Mouse (Mus musculus) heart, postnatal 0 days (tissue): Measurements from ENCODE around the gene Bbs1. TPM values are rescaled to one million over a fixed set of nuclear protein-coding genes. Genes with fewer than 3 reads are reported as not detected.

Experiments
- ATAC-seq: fragments of 200-750 bp; cut with Nextera tagmentation; 2 replicates; pipeline ENCODE4 v1.8.0; 2017; ENCODE audit warnings: low read depth, moderate number of reproducible peaks, moderate library complexity; ENCODE audit not compliant: insufficient read depth
- DNase-seq: peaks from one replicate; pipeline ENCODE4 v3.0.0-alpha.2; 2016; ENCODE audit warnings: low spot score
- H3K27ac ChIP-seq: fragments of 300-500 bp; sonication (generic); 2 replicates; pipeline ENCODE4 v1.5.1; 2014; ENCODE audit warnings: low read depth, mild to moderate bottlenecking
- H3K27me3 ChIP-seq: fragments of 300-500 bp; sonication (generic); 2 replicates; pipeline ENCODE4 v1.6.1; 2014; ENCODE audit warnings: low read length, mixed read lengths; ENCODE audit not compliant: control insufficient read depth, insufficient read depth
- H3K36me3 ChIP-seq: fragments of 300-500 bp; sonication (generic); replicated peaks from 2 replicates; pipeline ENCODE4 v1.6.1; 2014; ENCODE audit warnings: low read length, mixed read lengths; ENCODE audit not compliant: control insufficient read depth, insufficient read depth
- H3K4me1 ChIP-seq: fragments of 300-500 bp; sonication (generic); 2 replicates; pipeline ENCODE4 v1.6.1; 2014; ENCODE audit warnings: antibody characterized with exemption; ENCODE audit not compliant: control insufficient read depth, insufficient read depth
- H3K4me2 ChIP-seq: fragments of 300-500 bp; sonication (generic); 2 replicates; pipeline ENCODE4 v1.6.1; 2014; ENCODE audit warnings: low read depth, mild to moderate bottlenecking, low read length, moderate library complexity
- H3K4me3 ChIP-seq: fragments of 300-500 bp; sonication (generic); 2 replicates; pipeline ENCODE4 v1.5.1; 2014; ENCODE audit warnings: low read depth, low read length
- H3K9ac ChIP-seq: fragments of 300-500 bp; sonication (generic); replicated peaks from 2 replicates; pipeline ENCODE4 v1.6.1; 2014; ENCODE audit warnings: low read depth, low read length, mixed read lengths
- H3K9me3 ChIP-seq: fragments of 300-500 bp; sonication (generic); replicated peaks from 2 replicates; pipeline ENCODE4 v1.6.1; 2016; ENCODE audit warnings: low read length; ENCODE audit not compliant: control insufficient read depth
- CTCF ChIP-seq: IDR thresholded peaks from 2 replicates; pipeline ENCODE4 v1.5.1; 2016; ENCODE audit warnings: antibody characterized with exemption, control low read depth, low read depth
- EP300 ChIP-seq: IDR thresholded peaks from 2 replicates; pipeline ENCODE4 v1.6.1; 2016; ENCODE audit warnings: antibody characterized with exemption, low read depth
- WGBS: fragments of 180-500 bp; shearing (Covaris S2); extraction: QIAGEN DNeasy Blood & Tissue Kit; methylation state at CpG from one replicate; pipeline ENCODE4 v1.1.7; 2014; 5-methylcytosine and 5-hydroxymethylcytosine counted together
- polyA plus RNA-seq: library from polyadenylated mRNA; unstranded; fragments of >200 nt; fragmentation: Nextera tagmentation; extraction: Ambion mirVana; gene quantifications from 2 replicates; pipeline ENCODE4 v1.2.1, GENCODE M21; 2015
- total RNA-seq: library from RNA; depleted of rRNA; stranded (reverse); fragments of >200 nt; gene quantifications from 2 replicates; pipeline ENCODE4 v1.2.3, GENCODE M21; 2014; ENCODE audit warnings: low replicate concordance

Bbs1 gene
- total and polyA plus RNA-seq, 2 experiments from 2014 or later: 1.4 to 5.4 TPM

DNA sequence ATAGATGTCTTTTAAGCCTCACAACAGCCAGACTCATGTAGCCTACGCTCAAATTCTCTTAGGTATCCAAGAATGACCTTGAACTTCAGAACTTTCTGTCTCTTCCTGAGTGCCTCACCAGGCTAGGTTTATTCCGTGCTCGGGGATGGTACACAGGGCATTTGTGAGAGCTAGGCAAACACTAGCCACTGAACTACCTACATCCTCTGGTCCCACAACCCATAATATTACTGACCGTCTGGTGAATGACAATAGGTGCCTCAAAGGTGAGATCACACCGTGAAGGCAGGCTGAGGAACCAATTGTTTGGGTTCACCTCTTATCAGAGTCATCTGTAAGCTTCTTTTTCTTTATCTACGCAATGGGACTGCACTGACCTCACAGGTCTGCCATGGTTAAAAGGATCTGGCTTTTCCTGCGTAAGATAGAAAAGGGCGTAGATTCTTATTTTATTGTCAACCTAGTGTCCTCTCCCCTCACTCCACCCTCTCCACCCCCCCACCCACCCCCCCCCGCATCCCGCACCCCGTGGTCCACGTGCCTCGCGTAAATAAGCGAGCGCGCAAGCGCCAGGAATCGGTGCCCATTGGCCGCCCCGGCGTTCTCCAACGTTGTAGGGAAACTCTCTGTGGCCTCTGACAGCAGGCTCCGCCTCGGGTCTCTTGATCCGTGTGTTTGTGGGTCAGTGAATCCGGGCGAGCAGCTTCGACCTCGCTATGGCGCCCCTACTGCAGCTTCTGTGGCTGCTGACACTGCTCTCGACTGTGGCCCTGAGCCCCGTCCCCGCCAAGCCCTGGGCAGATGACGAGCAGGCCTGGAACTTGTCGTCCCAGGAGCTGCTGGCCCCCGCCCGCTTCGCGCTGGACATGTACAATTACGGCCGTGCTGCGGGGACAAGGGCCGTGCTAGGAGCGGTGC, 51.6 kb downstream of the Bbs1 start, which contains the start of gene Ctsf:
Gene Ctsf (plus strand): TSS at position 579 of the 918 bp plus-strand sequence.
- H3K27ac ChIP-seq: peak within 1 kb of the TSS; percentile 56; the same call in 1 of the 2 replicates
- H3K9ac ChIP-seq: peak within 1 kb of the TSS; percentile 56
- H3K36me3 ChIP-seq: no peaks in the 10 kb centered on the region
- ATAC-seq: peak; percentile 92
- no peaks in the 10 kb centered on the region for H3K9me3 ChIP-seq
- H3K27me3 ChIP-seq: no peaks in the 10 kb centered on the region
- H3K4me3 ChIP-seq: peak within 1 kb of the TSS; percentile 56
- H3K4me2 ChIP-seq: peak within 1 kb of the TSS; percentile 95
- TF ChIP-seq CTCF: no peak
- TF ChIP-seq EP300: no peak
- DNase-seq: peak; percentile 79
- WGBS: 3% methylated on average over 45 of the region's 45 CpGs
- 0 out of 2 replicates have a peak, but pooled peaks cover 6% of the 10 kb centered on the region for H3K4me1 ChIP-seq

DNA sequence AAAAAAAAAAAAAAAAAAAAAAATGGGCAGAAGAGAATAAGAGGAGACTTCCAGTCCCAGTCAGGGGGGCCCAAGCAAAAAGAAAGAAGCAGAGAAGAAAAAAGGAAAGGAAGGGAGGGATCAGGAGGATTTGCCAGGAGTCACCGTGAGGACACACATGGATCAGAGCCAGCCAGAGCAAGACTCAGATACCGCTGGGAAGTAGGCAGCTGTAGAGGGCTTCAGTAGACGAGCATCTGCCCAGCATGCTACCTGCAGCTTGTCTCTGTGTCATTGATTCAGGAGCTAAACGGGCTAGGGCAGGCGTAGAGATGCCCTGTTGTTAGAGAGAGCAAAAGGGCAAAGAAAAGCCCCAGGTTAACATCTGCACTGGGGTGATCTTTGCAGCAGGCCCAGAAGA, 56.1 kb downstream of the Bbs1 start:
- no peak for TF ChIP-seq CTCF
- no peak for TF ChIP-seq EP300
- 27% methylated on average over 5 of the region's 5 CpGs for WGBS
- ATAC-seq: no peak

DNA sequence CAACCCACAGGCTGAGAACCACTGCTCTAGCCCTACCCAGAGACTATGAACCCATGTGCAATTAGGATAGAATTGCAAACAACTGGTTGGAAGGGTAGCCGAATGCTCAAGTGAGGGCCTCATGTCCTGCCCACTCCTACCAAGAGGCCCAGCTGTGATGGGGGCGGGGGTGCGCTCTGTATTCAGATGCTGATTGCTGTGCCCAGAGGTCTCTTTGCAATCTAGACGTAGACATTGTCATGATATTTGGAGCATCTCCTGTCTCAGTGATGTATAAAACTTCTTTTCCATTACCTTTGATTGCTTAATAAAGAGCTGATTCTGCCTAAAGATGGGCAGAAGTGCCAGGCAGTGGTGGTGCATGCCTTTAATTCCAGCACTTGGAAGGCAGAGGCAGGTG, 56.6 kb downstream of the Bbs1 start:
- Histone ChIP-seq H3K27ac (no peak overlapping the region), H3K4me3 (no peak overlapping the region), H3K9me3 (no peaks in the 10 kb centered on the region), H3K4me2 (no peak overlapping the region), H3K27me3 (no peaks in the 10 kb centered on the region), H3K9ac (no peak overlapping the region), H3K36me3 (no peaks in the 10 kb centered on the region), H3K4me1 (no peaks in the 10 kb centered on the region)
- WGBS: 54% methylated on average over 4 of the region's 4 CpGs
- no peak for DNase-seq
- ATAC-seq: no peak
- no peak for TF ChIP-seq EP300
- no peak for TF ChIP-seq CTCF

More for the DNA sequence above, 56.1 kb downstream of the Bbs1 start:
- no peak overlapping the region for H3K4me3 ChIP-seq
- no peak overlapping the region for H3K9ac ChIP-seq
- no peak overlapping the region for H3K27ac ChIP-seq
- DNase-seq: no peak
- no peaks in the 10 kb centered on the region for H3K9me3 ChIP-seq
- H3K4me1 ChIP-seq: 0 out of 2 replicates have a peak, but pooled peaks cover under 1% of the 10 kb centered on the region
- no peak overlapping the region for H3K4me2 ChIP-seq
- no peaks in the 10 kb centered on the region for H3K36me3 ChIP-seq
- H3K27me3 ChIP-seq: no peaks in the 10 kb centered on the region

DNA sequence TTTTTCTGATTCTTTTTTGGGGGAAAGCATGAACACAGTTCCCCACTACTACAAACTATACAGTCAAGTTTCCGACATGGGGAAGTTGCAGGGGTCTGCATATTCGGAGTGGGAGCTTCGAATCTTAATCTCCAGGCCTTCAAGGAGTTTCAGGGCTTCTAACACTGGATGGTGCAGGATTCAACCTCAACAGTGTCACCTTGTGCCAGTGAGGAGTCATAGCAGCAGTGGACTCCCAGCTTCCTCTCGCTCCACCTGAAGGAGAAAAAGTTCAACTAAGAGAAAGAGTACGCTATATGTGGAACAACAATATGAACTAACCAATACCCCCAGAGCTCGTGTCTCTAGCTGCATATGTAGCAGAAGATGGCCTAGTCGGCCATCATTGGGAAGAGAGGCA, 58.9 kb downstream of the Bbs1 start:
- 22% methylated on average over 7 of the region's 7 CpGs for WGBS
- no peak for TF ChIP-seq EP300
- TF ChIP-seq CTCF: peak; percentile 67

DNA sequence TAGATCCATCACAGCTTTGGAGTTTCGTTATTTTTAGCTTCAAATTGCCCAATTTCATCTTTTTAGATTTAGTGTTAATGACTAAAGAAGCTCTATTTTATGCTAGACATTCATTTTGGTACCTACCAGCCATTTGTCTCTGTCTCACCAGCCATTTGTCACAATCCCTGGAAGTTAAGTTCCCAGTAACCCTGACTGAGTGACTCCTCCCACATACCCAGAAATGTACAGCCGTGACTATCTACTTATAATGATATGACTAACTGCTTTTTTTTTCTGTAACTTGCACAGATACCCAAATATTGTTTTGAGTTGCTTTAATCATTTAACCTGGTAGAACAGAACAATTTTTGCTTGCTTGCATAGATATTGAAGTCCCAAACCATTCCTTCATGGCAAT, 60.6 kb downstream of the Bbs1 start:
- no peak for TF ChIP-seq EP300
- TF ChIP-seq CTCF: no peak
- DNase-seq (no peak), ATAC-seq (no peak)
- Histone ChIP-seq H3K27me3 (0 out of 2 replicates have a peak, but pooled peaks cover 9% of the 10 kb centered on the region), H3K4me2 (no peak overlapping the region), H3K36me3 (no peaks in the 10 kb centered on the region), H3K9me3 (no peaks in the 10 kb centered on the region), H3K4me3 (no peak overlapping the region), H3K9ac (no peak overlapping the region), H3K4me1 (no peaks in the 10 kb centered on the region), H3K27ac (no peak overlapping the region)
- WGBS: 50% methylated on average over 2 of the region's 2 CpGs

More for the DNA sequence above, 58.9 kb downstream of the Bbs1 start:
- Histone ChIP-seq H3K27ac (no peak overlapping the region), H3K27me3 (0 out of 2 replicates have a peak, but pooled peaks cover 4% of the 10 kb centered on the region), H3K9ac (no peak overlapping the region), H3K9me3 (no peaks in the 10 kb centered on the region), H3K36me3 (no peaks in the 10 kb centered on the region), H3K4me1 (no peaks in the 10 kb centered on the region), H3K4me2 (no peak overlapping the region), H3K4me3 (no peak overlapping the region)
- DNase-seq: peak; percentile 51
- no peak for ATAC-seq

DNA sequence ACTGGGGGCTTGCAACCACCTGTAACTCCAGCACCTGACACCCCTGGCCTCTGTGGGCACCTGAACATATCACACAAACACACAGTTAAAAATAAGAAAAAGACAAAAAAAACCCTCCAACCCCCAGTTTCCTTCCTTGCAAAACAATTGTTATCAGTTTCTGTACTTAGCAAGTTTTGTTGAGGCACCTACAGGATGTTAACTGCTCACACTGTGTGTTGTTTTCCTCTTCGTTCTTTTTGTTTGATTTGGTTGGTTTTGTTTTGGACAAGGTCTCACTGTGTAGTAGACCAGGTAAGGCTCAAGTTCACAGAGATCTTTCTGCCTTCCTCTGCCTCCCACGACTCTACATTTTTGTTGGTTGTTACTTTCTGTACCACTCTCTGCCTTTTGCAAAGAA, 63.8 kb downstream of the Bbs1 start:
- 0 out of 2 replicates have a peak, but pooled peaks cover 18% of the 10 kb centered on the region for H3K27me3 ChIP-seq
- no peak overlapping the region for H3K9ac ChIP-seq
- H3K9me3 ChIP-seq: no peaks in the 10 kb centered on the region
- H3K4me3 ChIP-seq: no peak overlapping the region
- 55% methylated on average over 2 of the region's 2 CpGs for whole genome bisulfite sequencing
- DNase-seq (no peak), ATAC-seq (no peak)
- peaks cover 11% of the 10 kb centered on the region for H3K4me1 ChIP-seq
- no peak overlapping the region for H3K27ac ChIP-seq
- H3K36me3 ChIP-seq: no peaks in the 10 kb centered on the region
- no peak overlapping the region for H3K4me2 ChIP-seq
- TF ChIP-seq EP300: no peak
- TF ChIP-seq CTCF: no peak
